Mouse (Mus musculus): Measurements from ENCODE around the gene Cldn7.
"Not testable (repeated sequence)": the region's sequence is repeated elsewhere in the genome, so short reads cannot be mapped to it uniquely, and the experiment has no call there.

Gene Cldn7

DNA sequence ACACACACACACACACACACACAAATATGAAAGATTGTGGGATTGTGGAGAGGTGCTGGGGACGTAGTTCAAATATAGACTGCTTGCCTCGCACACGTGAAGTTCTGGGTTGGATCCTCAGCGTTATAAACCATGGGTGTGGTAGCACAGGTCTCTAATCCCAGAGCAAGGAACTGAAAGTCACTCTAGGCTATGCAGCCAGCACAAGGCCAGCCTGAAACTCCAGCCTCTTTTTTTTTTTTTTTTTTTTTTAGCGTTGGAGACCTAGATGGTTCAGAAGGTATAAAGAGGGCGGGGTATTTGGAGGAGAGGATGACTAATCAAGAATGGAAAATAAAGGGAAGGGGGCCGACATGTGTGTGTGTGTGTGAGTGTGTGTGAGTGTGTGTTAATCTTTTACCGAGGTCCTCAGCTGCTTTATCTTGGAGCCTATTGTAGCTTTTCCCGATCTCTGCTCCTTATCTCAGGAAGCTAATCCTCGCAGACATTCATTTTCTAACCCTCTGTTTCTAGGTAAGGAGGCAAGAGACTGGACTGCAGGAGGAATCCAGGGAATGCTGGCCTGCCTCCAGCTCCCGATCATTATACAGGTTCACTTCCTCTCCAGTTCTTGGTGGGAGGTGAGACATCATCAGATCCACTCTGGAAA lies 11.2 kb upstream of the Cldn7 start:
- no peak for DNase-seq (ENCODE audit: low read depth in 2 of 2, low spot score in 2 of 2)

DNA sequence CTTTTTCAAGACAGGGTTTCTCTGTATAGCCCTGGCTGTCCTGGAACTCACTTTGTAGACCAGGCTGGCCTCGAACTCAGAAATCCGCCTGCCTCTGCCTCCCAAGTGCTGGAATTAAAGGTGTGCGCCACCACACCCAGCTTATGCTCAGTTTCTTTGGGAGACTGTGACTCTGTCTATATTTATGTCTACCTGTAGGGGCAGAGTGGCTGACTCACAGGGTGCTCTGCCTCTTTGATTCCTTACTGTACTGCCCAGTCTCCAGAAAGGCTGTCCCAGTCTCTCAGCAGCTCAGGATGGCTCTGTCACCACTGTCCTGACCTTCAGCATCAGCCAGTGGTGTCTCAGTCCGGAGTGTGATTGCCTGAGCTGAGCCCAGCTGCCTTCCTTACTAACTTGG lies 9.0 kb upstream of the Cldn7 start:
- DNase-seq (ENCODE audit: low read depth in 2 of 2, low spot score in 2 of 2) = not testable (repeated sequence)

DNA sequence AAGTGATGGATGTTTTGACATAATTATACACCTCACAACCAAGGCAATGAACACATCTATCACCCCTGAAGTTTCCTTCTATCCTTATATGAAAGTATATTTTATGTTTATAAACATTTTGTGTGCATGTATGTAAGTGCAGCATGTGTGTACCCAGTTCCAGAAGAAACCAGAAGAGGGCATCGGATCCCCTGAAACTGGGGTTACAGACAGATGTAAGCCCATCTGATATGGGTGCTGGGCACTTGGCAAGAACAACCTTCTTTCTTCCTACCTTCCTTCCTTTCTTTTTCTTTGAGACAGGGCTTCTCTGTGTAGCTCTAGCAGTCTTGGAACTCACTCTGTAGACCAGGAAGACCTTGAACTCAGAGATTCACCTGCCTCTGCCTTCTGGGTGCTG lies 8.4 kb upstream of the Cldn7 start:
- no peak for DNase-seq (ENCODE audit: low read depth in 2 of 2, low spot score in 2 of 2)

DNA sequence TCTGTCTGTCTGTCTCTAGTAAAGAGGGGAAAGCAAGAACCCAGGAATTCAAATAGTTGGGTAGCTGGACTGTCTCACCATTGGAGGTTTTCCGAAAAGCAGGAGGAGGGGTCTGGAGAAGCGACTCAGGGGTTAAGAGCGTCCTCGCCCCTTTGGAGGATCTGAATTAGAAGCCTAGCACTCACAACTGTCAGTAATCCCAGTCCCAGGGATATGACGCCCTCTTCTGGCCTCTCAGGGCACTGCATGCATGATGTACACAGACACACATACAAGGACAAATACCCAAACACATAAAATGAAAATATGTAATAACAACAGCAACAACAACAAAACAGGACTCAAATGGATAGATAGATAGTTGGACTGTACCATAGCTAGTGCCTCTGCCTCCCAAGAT lies 4.0 kb upstream of the Cldn7 start:
- DNase-seq (ENCODE audit: low read depth in 2 of 2, low spot score in 2 of 2) = no peak

DNA sequence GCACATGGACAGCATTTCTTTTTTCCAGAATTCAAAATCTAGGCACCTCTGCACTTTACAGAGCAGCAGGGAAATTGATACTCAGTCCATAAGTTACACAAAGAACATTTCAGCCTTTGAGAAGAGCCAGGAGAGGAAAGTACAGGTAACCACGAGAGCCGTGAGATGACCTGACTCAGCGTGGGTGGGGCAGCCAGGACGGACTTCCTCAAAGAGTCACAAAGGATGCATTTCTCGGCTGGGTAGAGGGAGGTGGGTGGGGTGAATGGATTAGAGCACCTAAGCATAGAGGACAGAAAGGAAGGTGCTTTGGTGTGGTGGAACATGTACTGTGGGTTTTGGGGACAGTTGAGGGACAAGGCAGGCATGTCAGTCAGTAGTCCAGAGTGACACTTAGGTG lies 2.7 kb upstream of the Cldn7 start:
- DNase-seq (ENCODE audit: low read depth in 2 of 2, low spot score in 2 of 2) = no peak

DNA sequence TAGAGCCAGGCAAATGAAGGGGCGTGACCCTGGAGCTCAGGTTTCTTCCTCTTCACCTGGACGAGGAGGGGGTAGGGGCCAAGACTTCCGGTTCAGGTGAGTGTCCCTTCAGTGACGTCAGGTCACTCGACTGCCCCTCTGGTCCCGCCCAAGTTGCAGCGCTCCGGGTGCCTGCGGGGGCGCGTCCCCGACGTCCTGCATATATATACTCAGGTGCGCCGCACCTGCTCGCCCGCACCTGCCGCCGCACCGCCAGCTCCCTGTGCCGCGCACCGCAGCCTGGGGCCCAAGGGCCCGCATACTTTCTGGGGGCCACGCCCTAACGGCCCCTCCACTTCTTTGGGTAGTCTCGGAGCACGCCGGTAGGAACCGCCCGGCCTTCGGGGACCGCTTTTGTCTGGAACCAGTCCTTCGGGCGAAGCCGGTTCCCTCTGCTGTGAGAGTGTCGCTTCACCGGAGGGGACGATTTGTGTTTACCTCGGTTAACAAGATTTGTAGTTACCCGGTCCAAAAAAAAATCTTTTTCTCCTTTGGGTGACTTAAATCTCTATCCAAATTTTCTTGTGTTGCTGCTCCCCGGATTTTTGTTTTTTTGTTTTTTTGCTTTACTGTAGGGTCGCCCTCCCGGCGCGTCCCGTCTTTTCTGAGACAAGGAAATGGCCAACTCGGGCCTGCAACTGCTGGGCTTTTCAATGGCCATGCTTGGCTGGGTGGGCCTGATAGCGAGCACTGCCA lies 859 bp downstream of the Cldn7 start:
- DNase-seq (ENCODE audit: low read depth in 2 of 2, low spot score in 2 of 2) = no peak

DNA sequence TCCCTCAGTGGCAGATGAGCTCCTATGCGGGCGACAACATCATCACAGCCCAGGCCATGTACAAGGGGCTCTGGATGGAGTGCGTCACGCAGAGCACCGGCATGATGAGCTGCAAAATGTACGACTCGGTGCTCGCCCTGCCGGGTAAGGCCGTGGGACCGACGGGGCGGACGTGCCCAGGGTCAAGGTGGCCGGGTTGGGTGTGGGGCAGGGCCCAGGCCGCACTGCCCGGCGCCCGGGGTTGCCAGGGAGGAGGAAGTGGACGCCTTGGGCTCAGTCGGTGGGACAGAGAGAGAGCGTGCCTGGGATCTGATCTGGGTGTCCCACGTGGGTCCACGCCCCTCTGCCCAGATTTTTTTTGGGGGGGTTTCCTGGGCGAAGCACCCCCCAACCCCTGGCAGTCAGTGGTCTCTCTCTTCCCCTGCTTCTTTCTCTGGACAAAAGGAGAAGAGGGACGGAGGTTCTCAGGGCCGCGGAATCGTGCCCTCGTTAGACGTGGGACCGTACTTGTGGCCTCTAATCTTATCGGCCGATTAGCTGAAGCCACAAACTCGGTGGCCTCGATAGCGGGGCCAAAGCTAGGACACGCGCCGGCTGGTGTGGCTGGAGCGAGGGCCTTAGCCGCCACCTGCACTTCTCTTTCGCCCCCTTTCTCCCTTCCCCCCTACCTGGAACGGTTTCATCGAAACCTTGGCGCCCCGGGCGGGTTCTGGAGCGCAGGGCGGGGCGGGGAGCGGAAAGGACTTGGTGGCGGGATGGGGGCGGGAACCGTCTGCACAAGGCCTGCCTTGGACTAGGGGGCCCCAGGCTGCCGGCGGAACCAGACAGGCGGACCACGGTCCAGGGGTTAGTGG lies 1.7 kb downstream of the Cldn7 start:
- no peak for DNase-seq (ENCODE audit: low read depth in 2 of 2, low spot score in 2 of 2)

DNA sequence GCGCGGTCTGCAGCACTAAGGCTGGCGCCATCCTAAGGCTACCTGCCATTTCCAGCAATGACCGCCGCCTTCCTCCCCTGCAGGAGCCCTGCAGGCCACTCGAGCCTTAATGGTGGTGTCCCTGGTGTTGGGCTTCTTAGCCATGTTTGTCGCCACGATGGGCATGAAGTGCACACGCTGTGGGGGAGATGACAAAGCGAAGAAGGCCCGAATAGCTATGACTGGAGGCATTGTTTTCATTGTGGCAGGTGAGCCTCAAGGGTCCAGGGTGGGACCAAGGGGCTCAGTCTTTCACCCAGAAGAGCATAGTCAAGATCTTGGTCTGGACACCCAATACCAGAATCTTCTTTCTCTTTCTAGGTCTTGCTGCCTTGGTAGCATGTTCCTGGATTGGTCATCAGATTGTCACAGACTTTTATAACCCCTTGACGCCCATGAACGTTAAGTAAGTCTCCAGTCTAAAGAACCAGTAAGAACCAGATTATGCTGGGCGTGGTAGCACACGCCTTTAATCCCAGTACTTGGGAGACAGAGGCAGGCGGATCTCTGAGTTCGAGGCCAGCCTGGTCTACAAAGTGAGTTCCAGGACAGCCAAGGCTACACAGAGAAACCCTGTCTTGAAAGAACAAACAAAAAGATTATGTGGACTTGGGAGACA lies 2.4 kb downstream of the Cldn7 start:
- no peak for DNase-seq (ENCODE audit: low read depth in 2 of 2, low spot score in 2 of 2)

DNA sequence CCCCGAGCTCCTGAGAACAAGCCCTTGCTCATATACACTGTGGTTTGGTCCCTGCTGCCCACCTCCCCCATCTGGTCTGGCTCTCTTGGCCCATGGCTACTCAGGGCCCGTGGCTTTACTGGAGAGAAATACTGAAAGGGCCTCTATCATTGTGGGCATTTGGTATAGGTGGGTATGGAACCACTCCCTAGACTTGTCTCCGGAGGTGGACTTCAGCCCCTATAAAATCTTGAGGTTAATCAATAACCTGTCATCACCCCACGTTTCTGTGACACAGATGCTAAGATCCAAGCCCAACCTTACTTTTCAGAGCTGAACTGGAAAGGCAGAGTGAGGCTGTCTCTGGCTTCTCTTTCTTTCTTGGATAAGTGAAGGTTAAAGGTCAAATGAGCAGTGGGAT lies 4.2 kb downstream of the Cldn7 start:
- no peak for DNase-seq (ENCODE audit: low read depth in 2 of 2, low spot score in 2 of 2)

DNA sequence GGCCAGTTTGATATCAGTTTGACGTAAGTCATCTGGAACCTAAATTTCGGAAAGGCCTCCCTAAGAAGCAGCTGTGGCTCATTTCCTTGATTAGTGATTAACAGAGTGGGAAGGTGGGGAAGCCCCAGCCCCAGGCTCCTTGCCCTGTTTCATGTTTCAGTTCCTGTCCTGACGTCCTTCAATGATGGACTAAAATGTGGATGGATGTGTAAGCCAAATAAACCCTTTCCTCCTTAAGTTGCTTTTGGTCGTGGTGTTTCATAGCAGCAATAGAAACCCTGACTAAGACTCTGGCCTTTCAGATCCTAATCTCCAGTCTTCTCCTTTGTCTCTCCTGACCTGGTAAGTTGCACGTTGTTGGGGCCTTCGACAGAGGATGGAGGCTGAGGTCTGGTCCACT lies 5.6 kb downstream of the Cldn7 start:
- no peak for DNase-seq (ENCODE audit: low read depth in 2 of 2, low spot score in 2 of 2)

DNA sequence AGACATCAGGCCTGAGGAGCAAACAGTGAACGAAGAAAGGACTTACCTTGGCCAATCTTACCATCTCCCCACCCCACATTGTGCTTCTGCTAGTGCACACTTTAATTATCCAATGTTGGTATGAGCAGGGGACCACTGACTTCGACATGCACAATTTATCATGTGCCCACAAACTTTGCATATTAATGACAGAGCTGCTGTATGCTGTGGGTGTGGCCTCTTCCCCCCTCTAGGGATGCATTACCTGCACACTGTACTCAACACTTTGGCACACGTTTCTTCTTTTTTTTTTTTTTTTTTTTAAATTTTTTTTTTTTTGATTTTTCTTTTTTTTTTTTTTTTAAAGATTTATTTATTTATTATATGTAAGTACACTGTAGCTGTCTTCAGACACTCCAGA lies 6.2 kb downstream of the Cldn7 start:
- no peak for DNase-seq (ENCODE audit: low read depth in 2 of 2, low spot score in 2 of 2)

DNA sequence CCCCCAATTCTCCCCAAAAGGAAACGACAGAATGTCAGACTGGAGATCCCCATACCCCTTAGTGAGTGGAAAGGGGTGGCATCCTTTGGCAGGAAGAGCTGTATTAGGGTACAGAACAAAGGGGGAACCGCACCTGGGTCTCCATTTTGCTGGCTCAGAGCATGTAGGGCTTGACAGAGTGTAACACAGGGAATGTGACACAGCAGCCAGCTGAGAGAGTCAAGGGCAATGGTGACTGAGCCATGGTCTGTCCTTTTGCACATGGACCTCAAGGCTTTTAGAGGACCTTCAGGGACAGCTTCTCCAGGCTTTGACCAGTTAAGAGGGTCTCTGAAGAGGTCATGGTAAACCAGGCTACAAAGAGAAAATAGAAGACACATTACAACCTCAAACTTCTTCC lies 10.3 kb downstream of the Cldn7 start:
- DNase-seq (ENCODE audit: low read depth in 2 of 2, low spot score in 2 of 2) = no peak

DNA sequence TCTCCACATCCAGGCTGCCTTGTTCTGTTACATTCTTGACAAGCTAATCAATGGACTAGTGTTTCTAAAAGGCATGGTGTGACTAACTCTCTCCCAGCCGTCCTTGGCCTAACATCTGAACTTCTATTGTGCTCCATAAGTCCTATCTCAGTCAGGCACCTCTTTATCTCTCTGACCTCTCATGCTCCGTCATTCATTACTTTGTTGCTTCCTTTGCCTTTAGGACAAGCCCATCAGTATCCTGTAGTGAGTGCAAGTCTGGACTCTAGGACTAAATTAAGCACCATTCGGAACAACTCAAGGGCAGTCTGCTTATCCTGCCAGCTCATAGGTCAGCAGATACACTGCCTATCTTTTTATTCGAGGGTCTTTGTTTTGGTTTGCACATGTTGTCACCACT lies 11.7 kb downstream of the Cldn7 start:
- no peak for DNase-seq (ENCODE audit: low read depth in 2 of 2, low spot score in 2 of 2)

DNA sequence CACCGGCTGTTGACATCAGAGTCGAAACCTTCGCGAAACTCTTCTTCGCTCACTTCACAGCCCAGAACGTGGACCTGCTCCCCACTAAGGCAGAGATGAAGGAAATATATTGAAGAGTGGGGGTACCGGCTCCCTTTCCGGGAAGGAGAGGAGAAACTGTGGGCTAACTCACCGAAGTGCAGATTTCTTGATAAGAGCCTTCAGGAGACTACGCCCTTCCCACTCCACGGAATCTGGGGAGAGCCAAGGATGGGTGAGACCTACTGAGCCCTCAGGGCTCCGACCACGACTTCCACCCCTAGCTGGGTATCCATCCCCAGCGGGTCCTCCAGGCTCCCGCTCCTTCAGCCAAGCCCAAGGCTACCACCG lies 15.2 kb downstream of the Cldn7 start:
- DNase-seq (ENCODE audit: low read depth in 2 of 2, low spot score in 2 of 2) = no peak

DNA sequence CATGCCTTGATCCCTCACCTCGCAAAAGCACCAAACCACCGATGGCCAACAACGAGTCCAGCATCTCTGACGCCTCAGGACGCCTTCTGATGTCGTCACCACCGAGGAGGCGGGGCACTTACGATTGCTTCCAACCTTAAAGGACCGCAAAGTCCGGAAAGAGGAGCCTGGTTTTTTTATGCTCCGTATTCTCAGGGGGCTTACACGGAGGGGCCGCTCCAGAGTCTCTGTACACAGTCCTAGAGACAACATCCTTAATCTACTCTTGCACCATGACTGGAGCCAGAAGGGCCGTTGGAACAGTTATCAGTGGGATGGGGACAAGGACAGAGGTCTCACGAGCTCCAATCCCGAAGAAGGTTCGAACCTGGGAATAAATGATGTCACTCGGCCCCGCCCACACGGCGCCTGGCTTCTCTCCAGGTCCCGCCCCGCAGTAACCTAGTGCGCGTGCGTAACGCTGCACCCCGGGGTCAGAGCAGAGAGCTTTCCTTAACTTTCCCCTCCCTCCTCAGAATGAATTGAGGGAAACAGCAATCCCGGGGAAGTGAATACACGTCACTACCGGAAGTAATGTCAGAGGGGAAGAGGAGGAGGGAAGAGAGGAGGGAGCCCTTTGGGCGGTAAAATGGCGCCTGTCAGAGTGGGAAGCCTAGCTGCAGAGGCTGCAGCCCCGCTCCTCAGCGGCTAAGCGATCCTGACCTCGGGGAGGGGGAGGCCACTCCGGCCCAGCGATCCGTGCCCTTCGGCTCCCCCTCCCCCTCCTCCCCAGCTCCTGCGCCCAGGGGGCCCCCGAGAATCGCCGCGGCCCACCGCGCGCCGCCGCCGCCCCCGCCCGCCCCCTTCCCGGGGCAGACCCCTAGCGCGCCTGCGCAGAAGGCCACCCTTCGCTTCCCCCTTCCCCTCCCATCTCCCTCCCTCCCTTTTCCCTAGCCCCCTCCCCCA lies 15.9 kb downstream of the Cldn7 start:
- DNase-seq (ENCODE audit: low read depth in 2 of 2, low spot score in 2 of 2) = peak; percentile 77 to 90

DNA sequence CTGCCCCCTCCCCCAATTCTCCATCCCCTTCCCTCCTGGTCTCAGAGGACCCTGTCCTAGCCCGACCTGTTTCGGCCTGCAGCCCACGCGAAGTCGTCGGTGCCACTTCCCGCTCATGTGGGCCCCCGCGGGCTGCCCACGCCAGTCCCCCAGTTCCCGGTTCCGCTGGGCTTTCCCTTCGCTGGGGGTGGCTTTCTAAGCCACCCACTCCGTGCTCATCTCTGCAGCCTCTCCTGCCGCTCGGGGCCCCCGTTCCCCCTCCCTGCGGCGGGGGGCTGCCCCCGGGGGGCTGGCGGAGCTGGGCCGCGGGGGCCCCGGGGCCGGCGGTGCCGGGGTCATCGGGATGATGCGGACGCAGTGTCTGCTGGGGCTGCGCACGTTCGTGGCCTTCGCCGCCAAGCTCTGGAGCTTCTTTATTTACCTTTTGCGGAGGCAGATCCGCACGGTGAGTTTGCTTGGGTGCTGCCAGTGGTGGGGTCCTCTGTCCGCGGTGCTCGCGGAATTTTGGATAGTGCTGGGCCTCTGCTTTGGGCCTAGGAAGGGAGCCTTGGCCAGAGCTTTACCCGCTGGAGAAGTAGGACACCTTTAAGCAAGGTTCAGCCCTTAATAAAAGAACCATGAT lies 16.7 kb downstream of the Cldn7 start, which contains the start of gene Ctdnep1:
TSS of gene Ctdnep1 (plus strand) at position 16 of the 622 bp plus-strand sequence.
- no peak for DNase-seq (ENCODE audit: low read depth in 2 of 2, low spot score in 2 of 2)

DNA sequence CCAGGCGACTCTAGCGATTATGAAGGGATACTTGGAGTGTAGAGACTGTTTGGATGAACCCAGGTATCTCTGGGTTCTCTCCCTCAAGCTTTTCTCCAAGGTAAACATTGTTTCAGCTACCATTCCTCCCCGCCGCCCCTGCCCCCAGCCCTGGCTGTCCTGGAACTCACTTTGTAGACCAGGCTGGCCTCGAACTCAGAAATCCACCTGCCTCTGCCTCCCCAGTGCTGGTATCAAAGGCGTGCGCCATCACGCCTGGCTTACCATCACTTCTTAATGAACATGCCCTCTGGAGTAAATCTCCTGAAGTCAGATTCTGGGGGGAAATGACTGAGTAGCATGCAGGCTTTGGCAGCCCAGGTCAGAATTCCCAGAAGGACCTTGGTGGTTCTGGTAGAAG lies 17.6 kb downstream of the Cldn7 start, which contains the start of gene Elp5:
TSS of gene Elp5 (minus strand) at position 293 of the 400 bp plus-strand sequence.
- no peak for DNase-seq (ENCODE audit: low read depth in 2 of 2, low spot score in 2 of 2)

DNA sequence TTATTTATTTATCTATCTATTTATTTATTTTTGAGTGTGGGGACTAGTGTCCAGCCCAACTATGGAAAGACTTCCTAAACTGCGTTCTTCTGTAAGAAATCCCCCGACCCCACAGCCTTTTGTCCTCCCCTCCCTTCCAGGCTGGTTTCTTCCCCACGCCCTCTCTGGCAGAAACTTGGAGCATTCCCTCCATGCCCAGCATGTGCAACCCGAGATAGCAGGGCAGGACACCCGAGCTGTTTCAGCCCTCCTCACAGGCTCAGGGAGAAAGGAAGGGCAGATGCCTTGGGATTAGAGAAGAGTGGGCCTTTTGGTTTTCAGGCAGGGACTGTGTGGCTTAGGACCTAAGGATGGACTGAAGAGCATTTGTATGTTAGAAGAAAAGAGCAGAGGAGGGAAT lies 18.3 kb downstream of the Cldn7 start:
- DNase-seq (ENCODE audit: low read depth in 2 of 2, low spot score in 2 of 2) = no peak

DNA sequence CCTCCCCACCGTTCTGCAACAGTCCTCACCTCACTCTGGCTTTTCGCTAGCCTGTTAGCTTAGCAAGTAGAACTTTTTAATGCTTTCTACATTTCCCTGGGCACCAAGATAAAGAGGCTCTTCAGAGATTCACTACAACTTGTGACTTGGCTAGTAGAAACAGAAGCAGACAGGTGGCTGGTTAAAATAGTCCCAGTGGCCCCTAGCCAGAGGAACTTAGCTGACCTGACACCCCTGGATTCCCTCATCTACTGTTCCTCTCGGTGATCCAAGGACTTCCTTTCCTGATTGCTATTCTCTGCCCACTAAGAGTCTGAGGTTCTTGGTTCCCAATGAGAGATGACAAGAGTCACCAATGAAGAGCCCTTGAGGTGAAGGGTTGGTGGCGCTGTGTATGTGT lies 18.8 kb downstream of the Cldn7 start:
- no peak for DNase-seq (ENCODE audit: low read depth in 2 of 2, low spot score in 2 of 2)

DNA sequence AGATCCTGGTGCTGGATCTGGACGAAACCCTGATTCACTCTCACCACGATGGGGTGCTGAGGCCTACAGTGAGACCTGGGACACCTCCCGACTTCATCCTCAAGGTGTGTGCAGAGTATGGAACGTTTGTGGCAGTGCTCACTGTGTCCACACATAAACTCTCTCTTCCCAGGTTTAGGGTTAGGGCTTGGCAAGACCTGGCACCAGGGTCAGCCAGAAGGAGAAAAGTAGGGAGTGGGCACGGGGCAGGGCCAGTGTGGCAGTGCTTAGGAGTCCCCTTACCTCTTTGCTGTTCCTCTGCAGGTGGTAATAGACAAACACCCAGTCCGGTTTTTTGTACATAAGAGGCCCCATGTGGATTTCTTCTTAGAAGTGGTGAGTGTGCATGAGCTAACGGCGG lies 19.9 kb downstream of the Cldn7 start:
- no peak for DNase-seq (ENCODE audit: low read depth in 2 of 2, low spot score in 2 of 2)
